Mouse (Mus musculus): ENCODE data around the gene Babam2. TPM values are rescaled to one million over a fixed set of nuclear protein-coding genes. Genes with fewer than 3 reads are reported as not detected.

The Babam2 gene
- polyA plus RNA-seq, 1 experiment from 2014 or later, result 30.2 TPM

DNA sequence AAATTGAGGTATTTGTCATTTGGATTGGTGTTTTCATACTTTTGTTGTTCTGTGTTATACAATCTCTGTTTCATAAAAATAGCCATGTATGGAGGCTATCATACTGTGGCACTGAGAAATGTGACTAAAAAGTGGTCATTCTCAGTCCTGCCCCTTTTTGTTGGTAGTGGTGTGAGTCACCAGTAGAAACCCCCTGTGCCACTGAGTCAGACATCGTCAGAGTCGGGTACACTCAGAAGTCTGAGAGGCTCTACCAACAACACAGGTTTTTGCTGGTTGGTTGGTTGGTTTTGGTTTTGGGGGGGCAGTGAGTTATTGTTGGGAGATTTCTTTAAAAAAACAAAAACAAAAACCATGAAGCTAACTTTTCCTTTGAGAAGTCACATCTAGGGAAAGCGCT, 358.2 kb downstream of the Babam2 start:
- H3K27ac ChIP-seq (replicated peaks; ENCODE audit: low read depth, low read length), result no peak overlapping the region
- DNase-seq (ENCODE audit: low spot score) (no peak), ATAC-seq (ENCODE audit: insufficient number of reproducible peaks, low FRiP score, low TSS enrichment, low read depth) (no peak)
- no peaks in the 10 kb centered on the region for H3K36me3 ChIP-seq (ENCODE audit: control insufficient read depth, insufficient read depth, low read length)
- H3K9me3 ChIP-seq (ENCODE audit: control insufficient read depth, low read length), result no peaks in the 10 kb centered on the region
- H3K4me3 ChIP-seq (ENCODE audit: low read depth, low read length), result no peak overlapping the region
- no peaks in the 10 kb centered on the region for H3K4me1 ChIP-seq (ENCODE audit: control insufficient read depth, insufficient read depth, low read length)
- H3K9ac ChIP-seq (ENCODE audit: low read length), result no peak overlapping the region
- H3K27me3 ChIP-seq (ENCODE audit: control insufficient read depth, insufficient read depth, low read length), result no peaks in the 10 kb centered on the region
- WGBS, result 91% methylated on average over 3 of the region's 3 CpGs
- no peak overlapping the region for H3K4me2 ChIP-seq (ENCODE audit: low read depth, severe bottlenecking)

DNA sequence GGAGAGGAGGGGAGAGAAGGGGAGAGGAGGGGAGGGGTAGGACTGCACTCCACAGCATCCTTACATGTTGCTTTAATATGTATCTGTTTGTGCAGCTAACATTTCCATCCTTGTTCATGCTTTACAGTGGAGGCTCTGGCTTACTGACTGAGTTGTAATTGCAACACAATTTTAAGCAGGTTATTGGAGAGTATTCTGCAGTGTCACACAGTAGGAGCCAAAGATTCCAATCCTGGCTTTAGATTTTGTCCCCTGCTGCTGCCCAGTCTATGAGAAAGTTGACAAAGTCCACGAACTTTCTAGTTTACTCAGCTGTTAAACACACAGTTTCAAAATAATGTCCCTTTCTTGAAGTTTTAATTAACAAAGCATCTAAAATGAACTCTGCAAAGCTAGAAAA, 358.6 kb downstream of the Babam2 start:
- Histone ChIP-seq H3K4me2 (ENCODE audit: low read depth, severe bottlenecking) (no peak overlapping the region), H3K27ac (replicated peaks; ENCODE audit: low read depth, low read length) (no peak overlapping the region), H3K9me3 (ENCODE audit: control insufficient read depth, low read length) (no peaks in the 10 kb centered on the region), H3K36me3 (ENCODE audit: control insufficient read depth, insufficient read depth, low read length) (no peaks in the 10 kb centered on the region), H3K27me3 (ENCODE audit: control insufficient read depth, insufficient read depth, low read length) (no peaks in the 10 kb centered on the region), H3K4me3 (ENCODE audit: low read depth, low read length) (no peak overlapping the region), H3K9ac (ENCODE audit: low read length) (no peak overlapping the region), H3K4me1 (ENCODE audit: control insufficient read depth, insufficient read depth, low read length) (no peaks in the 10 kb centered on the region)
- no peak for DNase-seq (ENCODE audit: low spot score)
- WGBS, result 74% methylated on average over 1 of the region's 1 CpGs
- no peak for ATAC-seq (ENCODE audit: insufficient number of reproducible peaks, low FRiP score, low TSS enrichment, low read depth)

DNA sequence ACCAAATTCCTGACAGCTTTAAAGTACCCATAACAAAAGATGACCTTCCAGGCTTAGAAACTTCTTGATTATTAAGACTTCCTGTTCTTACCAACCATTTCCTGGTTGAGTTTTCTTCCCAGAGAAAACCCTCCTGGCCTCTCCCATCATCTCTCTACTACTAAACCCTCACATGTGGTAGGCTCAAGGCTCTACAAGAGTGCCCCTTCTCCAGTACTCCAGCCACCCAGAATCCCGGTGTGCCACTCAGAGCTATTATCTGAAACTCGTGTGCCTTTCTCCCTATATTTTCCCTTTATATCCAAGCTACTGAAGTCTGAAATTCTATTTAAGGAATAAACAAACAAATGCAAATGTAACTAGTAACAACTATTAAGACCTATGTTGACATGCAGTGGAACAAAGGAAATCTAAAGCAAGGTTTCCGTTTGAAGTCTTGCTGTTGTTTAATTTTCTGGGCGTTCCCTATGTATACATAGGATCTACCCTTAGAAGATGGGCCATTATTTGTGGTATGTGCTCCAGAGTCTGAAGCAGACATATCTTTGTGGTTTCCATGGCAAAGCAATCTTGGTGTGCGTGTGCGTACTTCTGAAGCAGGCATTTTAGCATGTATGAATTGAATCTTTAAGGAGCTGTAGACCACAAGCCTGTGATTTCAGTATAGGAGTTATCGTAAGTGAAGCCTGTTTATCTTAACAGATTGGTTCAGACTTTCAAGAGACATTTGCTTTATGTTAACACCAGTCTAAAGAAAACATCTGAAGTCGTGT, 361.2 kb downstream of the Babam2 start:
- 79% methylated on average over 8 of the region's 8 CpGs for whole genome bisulfite sequencing
- no peaks in the 10 kb centered on the region for H3K36me3 ChIP-seq (ENCODE audit: control insufficient read depth, insufficient read depth, low read length)
- no peaks in the 10 kb centered on the region for H3K4me1 ChIP-seq (ENCODE audit: control insufficient read depth, insufficient read depth, low read length)
- H3K9ac ChIP-seq (ENCODE audit: low read length), result no peak overlapping the region
- H3K27ac ChIP-seq (replicated peaks; ENCODE audit: low read depth, low read length), result no peak overlapping the region
- no peak overlapping the region for H3K4me3 ChIP-seq (ENCODE audit: low read depth, low read length)
- H3K4me2 ChIP-seq (ENCODE audit: low read depth, severe bottlenecking), result no peak overlapping the region
- no peaks in the 10 kb centered on the region for H3K27me3 ChIP-seq (ENCODE audit: control insufficient read depth, insufficient read depth, low read length)
- ATAC-seq (ENCODE audit: insufficient number of reproducible peaks, low FRiP score, low TSS enrichment, low read depth) (no peak), DNase-seq (ENCODE audit: low spot score) (no peak)
- H3K9me3 ChIP-seq (ENCODE audit: control insufficient read depth, low read length), result no peaks in the 10 kb centered on the region

DNA sequence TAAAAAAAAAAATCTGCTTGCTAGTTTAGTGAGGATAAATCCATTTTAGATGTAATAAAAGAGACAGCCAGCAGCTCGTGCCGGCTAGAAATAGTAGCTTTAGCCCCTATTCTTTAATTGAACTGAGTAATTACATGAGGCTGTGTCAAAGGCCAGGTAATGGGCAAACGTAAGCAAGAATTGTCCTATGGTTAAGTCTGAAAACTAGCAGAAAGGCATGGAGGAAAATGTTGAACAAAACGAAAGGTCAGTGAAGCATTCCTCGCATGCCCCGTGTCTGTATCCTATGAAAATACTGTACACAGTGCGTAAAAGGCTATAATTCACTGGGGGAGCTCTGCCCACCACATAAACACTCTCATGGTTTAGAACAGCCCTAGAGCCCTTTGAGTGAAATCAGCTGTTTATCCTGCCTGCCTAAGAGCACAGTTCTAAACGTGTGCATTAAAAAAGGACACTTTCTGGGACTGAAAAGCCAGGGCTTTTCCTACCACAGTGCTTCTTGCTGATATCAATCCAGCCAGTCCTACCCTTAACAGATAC, 361.8 kb downstream of the Babam2 start:
- no peaks in the 10 kb centered on the region for H3K36me3 ChIP-seq (ENCODE audit: control insufficient read depth, insufficient read depth, low read length)
- no peak overlapping the region for H3K4me2 ChIP-seq (ENCODE audit: low read depth, severe bottlenecking)
- no peaks in the 10 kb centered on the region for H3K9me3 ChIP-seq (ENCODE audit: control insufficient read depth, low read length)
- WGBS, result 51% methylated on average over 8 of the region's 8 CpGs
- H3K4me3 ChIP-seq (ENCODE audit: low read depth, low read length), result no peak overlapping the region
- no peaks in the 10 kb centered on the region for H3K4me1 ChIP-seq (ENCODE audit: control insufficient read depth, insufficient read depth, low read length)
- DNase-seq (ENCODE audit: low spot score) (no peak), ATAC-seq (ENCODE audit: insufficient number of reproducible peaks, low FRiP score, low TSS enrichment, low read depth) (no peak)
- H3K9ac ChIP-seq (ENCODE audit: low read length), result no peak overlapping the region
- no peaks in the 10 kb centered on the region for H3K27me3 ChIP-seq (ENCODE audit: control insufficient read depth, insufficient read depth, low read length)
- H3K27ac ChIP-seq (replicated peaks; ENCODE audit: low read depth, low read length), result no peak overlapping the region

DNA sequence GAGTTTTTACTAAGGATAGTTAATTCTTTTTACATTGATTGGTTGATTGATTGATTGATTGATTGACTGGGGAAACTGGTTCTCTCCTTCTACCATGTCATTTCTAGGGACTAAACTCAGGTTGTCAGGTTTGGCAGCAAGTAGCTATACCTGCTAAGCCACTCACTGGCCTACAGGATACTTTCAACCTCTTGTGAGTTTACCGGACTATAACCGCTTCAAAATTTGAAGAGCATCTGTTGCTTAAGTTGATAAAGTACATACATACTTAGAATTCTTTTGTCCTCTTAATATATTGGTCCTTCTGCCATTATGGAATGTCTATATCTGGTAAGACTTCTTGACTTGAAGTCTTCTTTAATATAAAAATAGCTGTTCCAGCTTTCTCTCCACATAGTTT, 363.0 kb downstream of the Babam2 start:
- Histone ChIP-seq H3K27me3 (ENCODE audit: control insufficient read depth, insufficient read depth, low read length) (no peaks in the 10 kb centered on the region), H3K4me3 (ENCODE audit: low read depth, low read length) (no peak overlapping the region), H3K4me2 (ENCODE audit: low read depth, severe bottlenecking) (no peak overlapping the region), H3K9me3 (ENCODE audit: control insufficient read depth, low read length) (no peaks in the 10 kb centered on the region), H3K4me1 (ENCODE audit: control insufficient read depth, insufficient read depth, low read length) (no peaks in the 10 kb centered on the region), H3K9ac (ENCODE audit: low read length) (no peak overlapping the region), H3K27ac (replicated peaks; ENCODE audit: low read depth, low read length) (no peak overlapping the region), H3K36me3 (ENCODE audit: control insufficient read depth, insufficient read depth, low read length) (no peaks in the 10 kb centered on the region)
- DNase-seq (ENCODE audit: low spot score), result no peak
- ATAC-seq (ENCODE audit: insufficient number of reproducible peaks, low FRiP score, low TSS enrichment, low read depth), result no peak
- 95% methylated on average over 2 of the region's 2 CpGs for WGBS

DNA sequence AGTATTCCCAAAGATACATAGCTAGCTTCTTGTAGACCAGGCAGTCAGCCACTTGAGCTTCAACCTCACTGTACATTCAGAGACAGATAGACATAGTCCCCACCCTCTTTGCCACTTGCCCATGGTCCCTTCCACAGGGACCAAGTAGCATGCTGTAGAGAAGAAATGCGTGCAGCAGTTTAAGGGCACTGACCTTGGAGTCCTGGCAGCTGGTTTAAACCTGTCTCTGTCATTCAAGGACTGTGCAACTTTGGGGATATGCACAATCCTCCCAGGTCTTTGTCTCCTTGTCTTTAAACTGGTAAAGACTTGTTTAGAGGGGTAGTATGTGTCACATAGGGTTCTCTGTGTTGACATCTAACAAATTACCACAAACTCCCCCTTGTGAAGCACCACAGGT, 364.4 kb downstream of the Babam2 start:
- no peaks in the 10 kb centered on the region for H3K36me3 ChIP-seq (ENCODE audit: control insufficient read depth, insufficient read depth, low read length)
- H3K4me3 ChIP-seq (ENCODE audit: low read depth, low read length), result no peak overlapping the region
- ATAC-seq (ENCODE audit: insufficient number of reproducible peaks, low FRiP score, low TSS enrichment, low read depth) (no peak), DNase-seq (ENCODE audit: low spot score) (no peak)
- no peaks in the 10 kb centered on the region for H3K27me3 ChIP-seq (ENCODE audit: control insufficient read depth, insufficient read depth, low read length)
- H3K9me3 ChIP-seq (ENCODE audit: control insufficient read depth, low read length), result no peaks in the 10 kb centered on the region
- 77% methylated on average over 1 of the region's 1 CpGs for WGBS
- no peak overlapping the region for H3K4me2 ChIP-seq (ENCODE audit: low read depth, severe bottlenecking)
- no peak overlapping the region for H3K27ac ChIP-seq (replicated peaks; ENCODE audit: low read depth, low read length)
- H3K4me1 ChIP-seq (ENCODE audit: control insufficient read depth, insufficient read depth, low read length), result no peaks in the 10 kb centered on the region
- no peak overlapping the region for H3K9ac ChIP-seq (ENCODE audit: low read length)

DNA sequence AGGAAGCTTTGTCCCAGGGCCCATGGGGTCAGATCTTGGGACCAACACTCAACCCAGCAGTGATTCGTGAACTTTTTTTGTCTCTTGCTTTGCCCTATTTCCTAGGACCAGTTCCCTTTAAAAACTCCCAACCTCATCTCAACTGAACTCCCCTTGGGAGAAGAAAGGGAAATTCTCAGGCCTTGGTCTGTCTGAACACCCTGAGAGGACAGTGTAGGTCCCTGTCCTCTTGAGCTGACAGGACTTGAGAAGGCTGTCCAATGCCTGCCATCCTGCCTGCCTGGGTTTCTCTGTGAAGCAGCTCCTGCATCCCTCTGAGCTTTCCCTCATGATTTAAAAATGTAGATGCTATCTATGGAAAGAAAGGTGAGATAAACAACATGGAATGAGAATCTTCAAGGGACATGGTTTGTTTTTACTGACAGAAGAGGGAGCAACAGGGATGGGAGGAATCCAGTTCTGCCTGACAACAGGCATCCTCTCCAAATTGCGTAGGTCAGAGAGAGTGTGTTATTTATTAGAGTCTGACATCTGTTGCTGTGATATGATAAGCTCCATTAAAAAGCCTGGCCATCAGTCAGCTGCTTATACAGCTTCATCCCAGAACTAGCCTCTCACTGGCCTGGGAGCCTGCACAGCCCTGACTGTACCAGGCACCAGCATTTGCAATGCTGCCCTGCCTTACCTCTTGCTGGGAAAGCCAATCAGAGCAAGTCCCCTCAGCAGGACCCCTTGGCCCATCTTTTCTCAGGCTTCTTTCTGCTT, 367.0 kb downstream of the Babam2 start:
- H3K4me3 ChIP-seq (ENCODE audit: low read depth, low read length), result no peak overlapping the region
- H3K27me3 ChIP-seq (ENCODE audit: control insufficient read depth, insufficient read depth, low read length), result no peaks in the 10 kb centered on the region
- ATAC-seq (ENCODE audit: insufficient number of reproducible peaks, low FRiP score, low TSS enrichment, low read depth), result no peak
- no peak overlapping the region for H3K4me2 ChIP-seq (ENCODE audit: low read depth, severe bottlenecking)
- H3K27ac ChIP-seq (replicated peaks; ENCODE audit: low read depth, low read length), result no peak overlapping the region
- H3K9ac ChIP-seq (ENCODE audit: low read length), result no peak overlapping the region
- H3K36me3 ChIP-seq (ENCODE audit: control insufficient read depth, insufficient read depth, low read length), result no peaks in the 10 kb centered on the region
- DNase-seq (ENCODE audit: low spot score), result no peak
- 75% methylated on average over 2 of the region's 2 CpGs for WGBS
- H3K4me1 ChIP-seq (ENCODE audit: control insufficient read depth, insufficient read depth, low read length), result no peaks in the 10 kb centered on the region
- no peaks in the 10 kb centered on the region for H3K9me3 ChIP-seq (ENCODE audit: control insufficient read depth, low read length)

DNA sequence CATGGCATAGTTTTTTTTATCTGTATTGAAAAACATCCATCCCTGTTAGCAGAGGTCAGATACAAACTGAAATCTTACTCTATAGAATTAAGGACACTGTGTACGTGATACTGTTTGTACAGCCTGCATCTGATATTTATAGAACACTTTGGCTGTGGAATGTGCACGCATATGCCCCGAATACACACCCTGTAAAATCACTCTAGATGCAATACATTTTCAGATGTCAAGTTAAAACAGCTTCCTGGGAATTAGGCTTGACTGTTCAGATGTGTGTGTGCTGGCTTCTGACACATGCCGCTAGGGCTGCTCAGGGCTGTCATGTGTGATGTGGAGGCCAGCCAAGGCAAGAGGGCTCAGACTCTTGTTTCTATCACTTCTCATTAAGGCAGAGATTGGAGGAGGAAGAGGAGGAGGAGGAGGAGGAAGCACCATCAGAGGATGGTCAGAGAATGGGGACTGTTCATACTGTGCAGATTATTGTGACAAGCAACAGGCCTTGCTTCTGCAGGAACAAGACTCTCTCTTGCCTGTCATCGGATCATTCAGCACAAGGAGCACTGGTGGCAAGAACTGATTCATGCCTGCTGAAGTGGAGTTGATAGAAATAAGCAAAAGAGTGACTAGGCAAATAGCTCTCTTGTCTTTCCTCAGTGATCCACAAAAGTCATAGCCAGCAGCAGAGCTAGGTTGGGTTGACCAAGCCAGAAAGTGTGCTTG, 368.7 kb downstream of the Babam2 start:
- DNase-seq (ENCODE audit: low spot score) (no peak), ATAC-seq (ENCODE audit: insufficient number of reproducible peaks, low FRiP score, low TSS enrichment, low read depth) (no peak)
- Histone ChIP-seq H3K36me3 (ENCODE audit: control insufficient read depth, insufficient read depth, low read length) (no peaks in the 10 kb centered on the region), H3K27ac (replicated peaks; ENCODE audit: low read depth, low read length) (no peak overlapping the region), H3K9me3 (ENCODE audit: control insufficient read depth, low read length) (no peaks in the 10 kb centered on the region), H3K4me2 (ENCODE audit: low read depth, severe bottlenecking) (no peak overlapping the region), H3K4me3 (ENCODE audit: low read depth, low read length) (no peak overlapping the region), H3K27me3 (ENCODE audit: control insufficient read depth, insufficient read depth, low read length) (no peaks in the 10 kb centered on the region), H3K4me1 (ENCODE audit: control insufficient read depth, insufficient read depth, low read length) (peaks cover 1% of the 10 kb centered on the region; the same call in 1 of the 2 replicates), H3K9ac (ENCODE audit: low read length) (no peak overlapping the region)
- WGBS, result 81% methylated on average over 5 of the region's 5 CpGs
